Mouse (Mus musculus): Measurements from ENCODE around the gene 3110009E18Rik. TPM values are rescaled to one million over a fixed set of nuclear protein-coding genes. Genes with fewer than 3 reads are reported as not detected.

Gene 3110009E18Rik
- polyA plus RNA-seq, 1 experiment from 2014 or later: 16.3 TPM

GRCm38 (mm10) chr1:120099483-120099882 is 21.5 kb upstream of the 3110009E18Rik start:
- 70% methylated on average over 6 of the region's 6 CpGs for WGBS
- no peak overlapping the region for H3K27ac ChIP-seq
- no peak overlapping the region for H3K4me3 ChIP-seq (replicated peaks; ENCODE audit: low read length)
- no peaks in the 10 kb centered on the region for H3K9me3 ChIP-seq (ENCODE audit: control insufficient read depth, low read length)
- no peak overlapping the region for H3K9ac ChIP-seq
- H3K4me1 ChIP-seq (replicated peaks; ENCODE audit: control insufficient read depth, insufficient read depth, low read length): no peaks in the 10 kb centered on the region
- H3K4me2 ChIP-seq (replicated peaks): no peak overlapping the region
- DNase-seq (ENCODE audit: low spot score) (no peak), ATAC-seq (ENCODE audit: low FRiP score) (no peak)
- H3K27me3 ChIP-seq (ENCODE audit: control insufficient read depth, insufficient read depth, low read length): no peaks in the 10 kb centered on the region
- H3K36me3 ChIP-seq (replicated peaks; ENCODE audit: control insufficient read depth, insufficient read depth): no peaks in the 10 kb centered on the region

- Histone ChIP-seq H3K36me3 (replicated peaks; ENCODE audit: control insufficient read depth, insufficient read depth) (no peaks in the 10 kb centered on the region), H3K27me3 (ENCODE audit: control insufficient read depth, insufficient read depth, low read length) (no peaks in the 10 kb centered on the region), H3K4me1 (replicated peaks; ENCODE audit: control insufficient read depth, insufficient read depth, low read length) (no peaks in the 10 kb centered on the region), H3K9me3 (ENCODE audit: control insufficient read depth, low read length) (no peaks in the 10 kb centered on the region), H3K4me2 (replicated peaks) (no peak overlapping the region), H3K27ac (no peak overlapping the region), H3K4me3 (replicated peaks; ENCODE audit: low read length) (no peak overlapping the region), H3K9ac (no peak overlapping the region)
- ATAC-seq (ENCODE audit: low FRiP score) (no peak), DNase-seq (ENCODE audit: low spot score) (no peak)
- 74% methylated on average over 8 of the region's 8 CpGs for WGBS
Measured at GRCm38 (mm10) chr1:120100456-120101226, 20.3 kb upstream of the 3110009E18Rik start.

GRCm38 (mm10) chr1:120101227-120101609 is 19.8 kb upstream of the 3110009E18Rik start:
- ATAC-seq (ENCODE audit: low FRiP score) (no peak), DNase-seq (ENCODE audit: low spot score) (no peak)
- no peaks in the 10 kb centered on the region for H3K4me1 ChIP-seq (replicated peaks; ENCODE audit: control insufficient read depth, insufficient read depth, low read length)
- H3K36me3 ChIP-seq (replicated peaks; ENCODE audit: control insufficient read depth, insufficient read depth): no peaks in the 10 kb centered on the region
- no peak overlapping the region for H3K4me3 ChIP-seq (replicated peaks; ENCODE audit: low read length)
- H3K9me3 ChIP-seq (ENCODE audit: control insufficient read depth, low read length): no peaks in the 10 kb centered on the region
- H3K4me2 ChIP-seq (replicated peaks): no peak overlapping the region
- H3K27me3 ChIP-seq (ENCODE audit: control insufficient read depth, insufficient read depth, low read length): no peaks in the 10 kb centered on the region
- 88% methylated on average over 3 of the region's 3 CpGs for WGBS
- no peak overlapping the region for H3K27ac ChIP-seq
- H3K9ac ChIP-seq: no peak overlapping the region

GRCm38 (mm10) chr1:120105556-120105959 is 15.4 kb upstream of the 3110009E18Rik start:
- no peaks in the 10 kb centered on the region for H3K4me1 ChIP-seq (replicated peaks; ENCODE audit: control insufficient read depth, insufficient read depth, low read length)
- no peak for DNase-seq (ENCODE audit: low spot score)
- no peak overlapping the region for H3K9ac ChIP-seq
- H3K36me3 ChIP-seq (replicated peaks; ENCODE audit: control insufficient read depth, insufficient read depth): no peaks in the 10 kb centered on the region
- no peak overlapping the region for H3K27ac ChIP-seq
- H3K4me3 ChIP-seq (replicated peaks; ENCODE audit: low read length): no peak overlapping the region
- H3K9me3 ChIP-seq (ENCODE audit: control insufficient read depth, low read length): no peaks in the 10 kb centered on the region
- WGBS: 73% methylated on average over 5 of the region's 5 CpGs
- ATAC-seq (ENCODE audit: low FRiP score): no peak
- no peaks in the 10 kb centered on the region for H3K27me3 ChIP-seq (ENCODE audit: control insufficient read depth, insufficient read depth, low read length)
- H3K4me2 ChIP-seq (replicated peaks): no peak overlapping the region

- Histone ChIP-seq H3K9ac (no peak overlapping the region), H3K27me3 (ENCODE audit: control insufficient read depth, insufficient read depth, low read length) (no peaks in the 10 kb centered on the region), H3K9me3 (ENCODE audit: control insufficient read depth, low read length) (no peaks in the 10 kb centered on the region), H3K36me3 (replicated peaks; ENCODE audit: control insufficient read depth, insufficient read depth) (peaks cover 19% of the 10 kb centered on the region), H3K4me2 (replicated peaks) (no peak overlapping the region), H3K4me3 (replicated peaks; ENCODE audit: low read length) (no peak overlapping the region), H3K4me1 (replicated peaks; ENCODE audit: control insufficient read depth, insufficient read depth, low read length) (no peaks in the 10 kb centered on the region), H3K27ac (no peak overlapping the region)
- DNase-seq (ENCODE audit: low spot score) (no peak), ATAC-seq (ENCODE audit: low FRiP score) (no peak)
- WGBS: 87% methylated on average over 19 of the region's 19 CpGs
Measured at GRCm38 (mm10) chr1:120109741-120110432, 11.1 kb upstream of the 3110009E18Rik start.

GRCm38 (mm10) chr1:120111766-120112165 is 9.2 kb upstream of the 3110009E18Rik start:
- Histone ChIP-seq H3K27ac (no peak overlapping the region), H3K4me1 (replicated peaks; ENCODE audit: control insufficient read depth, insufficient read depth, low read length) (no peaks in the 10 kb centered on the region)
- 90% methylated on average over 8 of the region's 8 CpGs for WGBS

GRCm38 (mm10) chr1:120112251-120113187 is 8.5 kb upstream of the 3110009E18Rik start:
- Histone ChIP-seq H3K4me2 (replicated peaks) (no peak overlapping the region), H3K27ac (no peak overlapping the region), H3K27me3 (ENCODE audit: control insufficient read depth, insufficient read depth, low read length) (no peaks in the 10 kb centered on the region), H3K9me3 (ENCODE audit: control insufficient read depth, low read length) (no peaks in the 10 kb centered on the region), H3K36me3 (replicated peaks; ENCODE audit: control insufficient read depth, insufficient read depth) (peaks cover 29% of the 10 kb centered on the region), H3K4me1 (replicated peaks; ENCODE audit: control insufficient read depth, insufficient read depth, low read length) (no peaks in the 10 kb centered on the region), H3K4me3 (replicated peaks; ENCODE audit: low read length) (no peak overlapping the region), H3K9ac (no peak overlapping the region)
- DNase-seq (ENCODE audit: low spot score) (no peak), ATAC-seq (ENCODE audit: low FRiP score) (no peak)
- 95% methylated on average over 12 of the region's 12 CpGs for WGBS

More at GRCm38 (mm10) chr1:120111766-120112165, 9.2 kb upstream of the 3110009E18Rik start:
- H3K4me3 ChIP-seq (replicated peaks; ENCODE audit: low read length): no peak overlapping the region
- ATAC-seq (ENCODE audit: low FRiP score) (no peak), DNase-seq (ENCODE audit: low spot score) (no peak)
- no peak overlapping the region for H3K9ac ChIP-seq
- H3K36me3 ChIP-seq (replicated peaks; ENCODE audit: control insufficient read depth, insufficient read depth): peaks cover 29% of the 10 kb centered on the region
- H3K9me3 ChIP-seq (ENCODE audit: control insufficient read depth, low read length): no peaks in the 10 kb centered on the region
- H3K4me2 ChIP-seq (replicated peaks): no peak overlapping the region
- no peaks in the 10 kb centered on the region for H3K27me3 ChIP-seq (ENCODE audit: control insufficient read depth, insufficient read depth, low read length)

GRCm38 (mm10) chr1:120115671-120116081 is 5.3 kb upstream of the 3110009E18Rik start:
- WGBS: 58% methylated on average over 9 of the region's 9 CpGs
- peak; percentile 72 for DNase-seq (ENCODE audit: low spot score)
- Histone ChIP-seq H3K9me3 (ENCODE audit: control insufficient read depth, low read length) (no peaks in the 10 kb centered on the region), H3K27ac (peak overlapping the region; percentile 83), H3K4me1 (replicated peaks; ENCODE audit: control insufficient read depth, insufficient read depth, low read length) (peaks cover 13% of the 10 kb centered on the region), H3K36me3 (replicated peaks; ENCODE audit: control insufficient read depth, insufficient read depth) (peaks cover 29% of the 10 kb centered on the region), H3K4me3 (replicated peaks; ENCODE audit: low read length) (no peak overlapping the region), H3K4me2 (replicated peaks) (no peak overlapping the region), H3K27me3 (ENCODE audit: control insufficient read depth, insufficient read depth, low read length) (no peaks in the 10 kb centered on the region), H3K9ac (no peak overlapping the region)
- ATAC-seq (ENCODE audit: low FRiP score): peak; percentile 88

- ATAC-seq (ENCODE audit: low FRiP score) (peak; percentile 7; the same call in 1 of the 2 replicates), DNase-seq (ENCODE audit: low spot score) (no peak)
- Histone ChIP-seq H3K4me2 (replicated peaks) (peak overlapping the region; percentile 79; the same call in 1 of the 2 replicates), H3K9ac (no peak overlapping the region; the same call in 1 of the 2 replicates), H3K27me3 (ENCODE audit: control insufficient read depth, insufficient read depth, low read length) (no peaks in the 10 kb centered on the region), H3K4me3 (replicated peaks; ENCODE audit: low read length) (no peak overlapping the region), H3K9me3 (ENCODE audit: control insufficient read depth, low read length) (no peaks in the 10 kb centered on the region), H3K4me1 (replicated peaks; ENCODE audit: control insufficient read depth, insufficient read depth, low read length) (peaks cover 13% of the 10 kb centered on the region), H3K27ac (peak overlapping the region; percentile 74), H3K36me3 (replicated peaks; ENCODE audit: control insufficient read depth, insufficient read depth) (peaks cover 29% of the 10 kb centered on the region)
- 83% methylated on average over 11 of the region's 11 CpGs for WGBS
Measured at GRCm38 (mm10) chr1:120116106-120116505, 4.9 kb upstream of the 3110009E18Rik start.

Data from hindbrain, embryonic 14.5 days (tissue).